Mouse (Mus musculus) hindbrain, embryonic 13.5 days (tissue): ENCODE measurements around the gene Klre1. TPM values are rescaled to one million over a fixed set of nuclear protein-coding genes. Genes with fewer than 3 reads are reported as not detected.
A peak's percentile ranks its signal among the peaks of the same experiment; 100 is the strongest.

Source experiments
- ATAC-seq: fragments of 200-750 bp; cut with Nextera tagmentation; 2 replicates; pipeline ENCODE4 v1.8.0; 2017; ENCODE audit warnings: moderate TSS enrichment; ENCODE audit not compliant: low FRiP score
- H3K27ac ChIP-seq: fragments of 300-500 bp; sonication (generic); 2 replicates; pipeline ENCODE4 v1.5.1; 2015; ENCODE audit warnings: inconsistent platforms, mild to moderate bottlenecking, moderate library complexity
- H3K27me3 ChIP-seq: fragments of 300-500 bp; sonication (generic); 2 replicates; pipeline ENCODE4 v1.6.1; 2015; ENCODE audit warnings: mild to moderate bottlenecking, inconsistent platforms
- H3K36me3 ChIP-seq: fragments of 300-500 bp; sonication (generic); 2 replicates; pipeline ENCODE4 v1.6.1; 2015; ENCODE audit warnings: mild to moderate bottlenecking, inconsistent platforms
- H3K4me1 ChIP-seq: fragments of 300-500 bp; sonication (generic); replicated peaks from 2 replicates; pipeline ENCODE4 v1.6.1; 2015; ENCODE audit warnings: inconsistent platforms
- H3K4me2 ChIP-seq: fragments of 300-500 bp; sonication (generic); 2 replicates; pipeline ENCODE4 v1.6.1; 2015; ENCODE audit warnings: inconsistent platforms, mild to moderate bottlenecking, moderate library complexity
- H3K4me3 ChIP-seq: fragments of 300-500 bp; sonication (generic); 2 replicates; pipeline ENCODE4 v1.5.1; 2015; ENCODE audit warnings: mild to moderate bottlenecking, inconsistent platforms
- H3K9ac ChIP-seq: fragments of 300-500 bp; sonication (generic); 2 replicates; pipeline ENCODE4 v1.6.1; 2015; ENCODE audit warnings: mild to moderate bottlenecking, inconsistent platforms
- H3K9me3 ChIP-seq: fragments of 300-500 bp; sonication (generic); 2 replicates; pipeline ENCODE4 v1.6.1; 2016; ENCODE audit warnings: inconsistent platforms
- WGBS: fragments of 180-500 bp; shearing (Covaris S2); methylation state at CpG from one replicate; pipeline ENCODE4 v1.1.7; 2015; 5-methylcytosine and 5-hydroxymethylcytosine counted together
- polyA plus RNA-seq: library from polyadenylated mRNA; unstranded; fragments of >200 nt; fragmentation: Nextera tagmentation; extraction: Ambion mirVana; gene quantifications from 2 replicates; pipeline ENCODE4 v1.2.1, GENCODE M21; 2015

Gene Klre1
- polyA plus RNA-seq, 1 experiment from 2014 or later: 0.10 TPM

GRCm38 (mm10) chr6:129547277-129547676 is 30.4 kb upstream of the Klre1 start:
- 89% methylated on average over 2 of the region's 2 CpGs for WGBS
- no peak for ATAC-seq
- H3K27ac ChIP-seq: no peak overlapping the region

GRCm38 (mm10) chr6:129548009-129548408 is 29.7 kb upstream of the Klre1 start:
- H3K27me3 ChIP-seq: no peaks in the 10 kb centered on the region
- ATAC-seq: no peak
- H3K36me3 ChIP-seq: no peaks in the 10 kb centered on the region; the same call in 1 of the 2 replicates
- H3K4me3 ChIP-seq: no peak overlapping the region
- no peaks in the 10 kb centered on the region for H3K9me3 ChIP-seq
- H3K27ac ChIP-seq: no peak overlapping the region
- WGBS: 76% methylated on average over 3 of the region's 3 CpGs
- H3K9ac ChIP-seq: no peak overlapping the region
- no peak overlapping the region for H3K4me2 ChIP-seq
- peaks cover 5% of the 10 kb centered on the region; the same call in 1 of the 2 replicates for H3K4me1 ChIP-seq

More at GRCm38 (mm10) chr6:129547277-129547676, 30.4 kb upstream of the Klre1 start:
- Histone ChIP-seq H3K9me3 (no peaks in the 10 kb centered on the region), H3K9ac (no peak overlapping the region), H3K4me3 (no peak overlapping the region), H3K27me3 (no peaks in the 10 kb centered on the region), H3K36me3 (peaks cover 6% of the 10 kb centered on the region), H3K4me1 (peaks cover 5% of the 10 kb centered on the region; the same call in 1 of the 2 replicates), H3K4me2 (no peak overlapping the region)

GRCm38 (mm10) chr6:129557298-129558023 is 20.2 kb upstream of the Klre1 start:
- H3K9ac ChIP-seq: no peak overlapping the region
- ATAC-seq: peak; percentile 23; the same call in 1 of the 2 replicates

GRCm38 (mm10) chr6:129558946-129559640 is 18.6 kb upstream of the Klre1 start:
- WGBS: 18% methylated on average over 12 of the region's 12 CpGs
- no peak overlapping the region for H3K4me3 ChIP-seq
- 0 out of 2 replicates have a peak, but pooled peaks cover 3% of the 10 kb centered on the region for H3K4me1 ChIP-seq
- no peaks in the 10 kb centered on the region for H3K27me3 ChIP-seq
- H3K36me3 ChIP-seq: no peaks in the 10 kb centered on the region
- no peak overlapping the region for H3K27ac ChIP-seq
- peak; percentile 87 for ATAC-seq
- H3K4me2 ChIP-seq: no peak overlapping the region
- no peaks in the 10 kb centered on the region for H3K9me3 ChIP-seq
- no peak overlapping the region for H3K9ac ChIP-seq

More at GRCm38 (mm10) chr6:129557298-129558023, 20.2 kb upstream of the Klre1 start:
- Histone ChIP-seq H3K4me2 (no peak overlapping the region), H3K27me3 (no peaks in the 10 kb centered on the region), H3K4me1 (0 out of 2 replicates have a peak, but pooled peaks cover 3% of the 10 kb centered on the region), H3K9me3 (no peaks in the 10 kb centered on the region), H3K36me3 (no peaks in the 10 kb centered on the region), H3K27ac (no peak overlapping the region), H3K4me3 (no peak overlapping the region)

GRCm38 (mm10) chr6:129559641-129560027 is 18.1 kb upstream of the Klre1 start:
- H3K4me1 ChIP-seq: 0 out of 2 replicates have a peak, but pooled peaks cover 3% of the 10 kb centered on the region
- H3K9ac ChIP-seq: no peak overlapping the region
- H3K4me3 ChIP-seq: no peak overlapping the region
- no peaks in the 10 kb centered on the region for H3K27me3 ChIP-seq
- 63% methylated on average over 4 of the region's 4 CpGs for WGBS
- no peak overlapping the region for H3K27ac ChIP-seq
- no peaks in the 10 kb centered on the region for H3K36me3 ChIP-seq
- H3K4me2 ChIP-seq: no peak overlapping the region
- H3K9me3 ChIP-seq: no peaks in the 10 kb centered on the region
- ATAC-seq: 0 out of 2 replicates have a peak, but pooled peaks have one; percentile 29

- no peak overlapping the region for H3K4me3 ChIP-seq
- H3K9ac ChIP-seq: no peak overlapping the region
- H3K4me1 ChIP-seq: no peaks in the 10 kb centered on the region
- no peak overlapping the region for H3K4me2 ChIP-seq
- H3K27ac ChIP-seq: no peak overlapping the region
- H3K27me3 ChIP-seq: no peaks in the 10 kb centered on the region
- WGBS: 86% methylated on average over 2 of the region's 2 CpGs
- no peaks in the 10 kb centered on the region for H3K36me3 ChIP-seq
- no peaks in the 10 kb centered on the region for H3K9me3 ChIP-seq
- ATAC-seq: no peak
Measured at GRCm38 (mm10) chr6:129565257-129565656, 12.4 kb upstream of the Klre1 start.

- no peak overlapping the region for H3K4me3 ChIP-seq
- no peak overlapping the region for H3K4me2 ChIP-seq
- H3K9ac ChIP-seq: no peak overlapping the region
- no peak for ATAC-seq
- no peaks in the 10 kb centered on the region for H3K36me3 ChIP-seq
- WGBS: 55% methylated on average over 2 of the region's 2 CpGs
- H3K27ac ChIP-seq: no peak overlapping the region
- no peaks in the 10 kb centered on the region for H3K27me3 ChIP-seq
- no peaks in the 10 kb centered on the region for H3K9me3 ChIP-seq
- no peaks in the 10 kb centered on the region for H3K4me1 ChIP-seq
Measured at GRCm38 (mm10) chr6:129575315-129575714, 2.4 kb upstream of the Klre1 start.

- H3K4me1 ChIP-seq: no peaks in the 10 kb centered on the region
- no peaks in the 10 kb centered on the region for H3K9me3 ChIP-seq
- no peaks in the 10 kb centered on the region for H3K36me3 ChIP-seq
- whole genome bisulfite sequencing: 68% methylated on average over 4 of the region's 4 CpGs
- no peak overlapping the region for H3K9ac ChIP-seq
- H3K4me3 ChIP-seq: no peak overlapping the region
- no peak overlapping the region for H3K4me2 ChIP-seq
- no peak overlapping the region for H3K27ac ChIP-seq
- H3K27me3 ChIP-seq: no peaks in the 10 kb centered on the region
- ATAC-seq: no peak
Measured at GRCm38 (mm10) chr6:129581274-129581673, 3.6 kb downstream of the Klre1 start.

- Histone ChIP-seq H3K4me2 (no peak overlapping the region), H3K27me3 (no peaks in the 10 kb centered on the region), H3K4me1 (no peaks in the 10 kb centered on the region), H3K9me3 (no peaks in the 10 kb centered on the region), H3K36me3 (no peaks in the 10 kb centered on the region), H3K27ac (no peak overlapping the region), H3K4me3 (no peak overlapping the region), H3K9ac (no peak overlapping the region)
- ATAC-seq: no peak
- WGBS: 84% methylated on average over 4 of the region's 4 CpGs
Measured at GRCm38 (mm10) chr6:129581896-129582295, 4.2 kb downstream of the Klre1 start.

GRCm38 (mm10) chr6:129583014-129583413 is 5.3 kb downstream of the Klre1 start:
- Histone ChIP-seq H3K4me1 (no peaks in the 10 kb centered on the region), H3K4me3 (no peak overlapping the region), H3K27me3 (no peaks in the 10 kb centered on the region), H3K36me3 (no peaks in the 10 kb centered on the region), H3K9ac (no peak overlapping the region), H3K4me2 (no peak overlapping the region), H3K9me3 (no peaks in the 10 kb centered on the region), H3K27ac (no peak overlapping the region)
- ATAC-seq: no peak
- 79% methylated on average over 3 of the region's 3 CpGs for WGBS

GRCm38 (mm10) chr6:129591508-129591907 is 13.8 kb downstream of the Klre1 start, which contains the start of gene Klrd1:
Gene Klrd1 (plus strand): TSS chr6:129591782.
- 79% methylated on average over 3 of the region's 3 CpGs for WGBS

GRCm38 (mm10) chr6:129608372-129608771 is 30.7 kb downstream of the Klre1 start:
- Histone ChIP-seq H3K9ac (no peak overlapping the region), H3K27ac (no peak overlapping the region), H3K27me3 (no peaks in the 10 kb centered on the region), H3K4me3 (no peak overlapping the region), H3K4me1 (no peaks in the 10 kb centered on the region), H3K36me3 (no peaks in the 10 kb centered on the region), H3K4me2 (no peak overlapping the region), H3K9me3 (no peaks in the 10 kb centered on the region)
- ATAC-seq: no peak

More at GRCm38 (mm10) chr6:129591508-129591907, 13.8 kb downstream of the Klre1 start, which contains the start of gene Klrd1:
- Histone ChIP-seq H3K9me3 (no peaks in the 10 kb centered on the region), H3K4me1 (no peaks in the 10 kb centered on the region), H3K4me3 (no peak within 1 kb of the TSS), H3K36me3 (no peaks in the 10 kb centered on the region), H3K27ac (no peak within 1 kb of the TSS), H3K9ac (no peak within 1 kb of the TSS), H3K27me3 (no peaks in the 10 kb centered on the region), H3K4me2 (no peak within 1 kb of the TSS)
- ATAC-seq: no peak
